Mouse (Mus musculus) heart, postnatal 25 days (tissue): ENCODE measurements around the gene Mccc2. TPM values are rescaled to one million over a fixed set of nuclear protein-coding genes. Genes with fewer than 3 reads are reported as not detected.

Source experiments
- DNase-seq: peaks from one replicate; pipeline ENCODE4 v3.0.0; 2022; ENCODE audit warnings: low spot score
- intact Hi-C: fragments of 180-260 bp; cut with DNase I; formaldehyde crosslinking; loops from one replicate; pipeline ENCODE4 v1.15.1; 2025
- total RNA-seq, 2 experiments: library from RNA; stranded (reverse); gene quantifications; 2 replicates each; pipeline ENCODE4 v1.2.3; 2021

Gene Mccc2
- total RNA-seq, 2 experiments from 2014 or later: 84.3 to 89.5 TPM

GRCm38 (mm10) chr13:99943525-99943924 lies 71.9 kb downstream of the Mccc2 start:
- intact Hi-C loops: no loop called here
- no peak for DNase-seq

DNA sequence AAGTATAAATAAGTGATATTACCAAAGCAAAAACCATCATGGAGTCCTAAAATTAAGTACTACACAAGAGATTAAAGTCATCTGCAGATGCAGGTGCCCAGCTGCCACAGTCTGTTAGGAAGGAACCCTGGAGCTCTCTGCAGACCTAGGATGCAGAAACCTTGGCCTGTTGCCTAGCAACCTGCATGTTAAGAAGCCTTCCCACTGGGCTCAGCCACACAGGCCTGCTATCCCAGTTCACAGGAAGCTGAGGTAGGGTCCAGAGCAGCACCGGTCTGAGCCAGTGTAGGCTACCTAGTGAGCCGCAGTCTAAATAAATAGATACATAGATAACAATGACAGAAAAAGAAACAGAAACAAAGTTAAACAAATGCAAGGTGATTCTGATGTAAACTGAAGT lies 74.8 kb downstream of the Mccc2 start:
- no peak for DNase-seq
- intact Hi-C loops: no loop called here

GRCm38 (mm10) chr13:99939320-99939671 lies 76.1 kb downstream of the Mccc2 start:
- intact Hi-C loops: no loop called here
- no peak for DNase-seq

GRCm38 (mm10) chr13:99938606-99939319 lies 76.7 kb downstream of the Mccc2 start:
- intact Hi-C loops: no loop called here
- DNase-seq: no peak

DNA sequence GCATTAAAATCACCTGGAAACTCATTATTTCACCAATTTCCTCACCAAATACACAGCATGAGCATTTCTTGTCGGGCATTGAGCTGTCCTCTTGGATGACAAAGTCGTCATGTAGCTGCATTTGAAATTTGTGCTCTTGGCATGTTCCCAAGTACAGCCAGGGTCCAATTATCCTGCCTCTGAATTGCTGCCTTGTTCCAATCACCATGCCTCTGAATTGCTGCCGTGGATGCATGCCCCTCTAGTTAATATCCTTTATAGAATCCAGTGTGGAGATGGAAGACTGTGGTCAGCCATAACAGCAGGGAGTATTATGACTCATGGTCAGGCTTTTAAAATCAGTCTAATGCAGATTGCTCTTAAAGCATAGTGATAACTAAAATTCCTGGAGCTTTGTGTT lies 77.7 kb downstream of the Mccc2 start:
- intact Hi-C loops: no loop called here
- DNase-seq: no peak

GRCm38 (mm10) chr13:99932406-99932805 lies 83.0 kb downstream of the Mccc2 start:
- no peak for DNase-seq
- intact Hi-C loops: no loop called here

GRCm38 (mm10) chr13:99931502-99931901 lies 83.9 kb downstream of the Mccc2 start:
- no peak for DNase-seq
- intact Hi-C loops: no loop called here

DNA sequence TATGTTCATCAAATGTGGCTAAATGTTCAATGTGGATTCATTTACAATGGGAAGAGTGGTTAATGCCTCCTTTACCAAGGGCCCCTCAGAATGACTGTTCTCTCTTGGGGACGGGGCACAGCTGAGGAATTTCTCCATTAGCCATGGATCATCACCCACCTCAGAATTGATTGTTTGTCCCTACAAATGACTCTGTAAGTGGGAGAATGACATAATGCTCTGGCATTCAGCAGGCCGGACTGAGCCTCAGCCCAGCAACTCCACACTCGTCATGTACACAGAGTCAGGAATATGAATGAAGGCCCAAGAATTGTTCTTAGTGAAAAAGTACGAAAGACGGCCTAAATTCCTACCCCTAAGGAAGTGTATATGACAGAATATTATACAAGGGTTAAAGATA lies 89.2 kb downstream of the Mccc2 start:
- DNase-seq: no peak
- intact Hi-C loops: no loop called here

DNA sequence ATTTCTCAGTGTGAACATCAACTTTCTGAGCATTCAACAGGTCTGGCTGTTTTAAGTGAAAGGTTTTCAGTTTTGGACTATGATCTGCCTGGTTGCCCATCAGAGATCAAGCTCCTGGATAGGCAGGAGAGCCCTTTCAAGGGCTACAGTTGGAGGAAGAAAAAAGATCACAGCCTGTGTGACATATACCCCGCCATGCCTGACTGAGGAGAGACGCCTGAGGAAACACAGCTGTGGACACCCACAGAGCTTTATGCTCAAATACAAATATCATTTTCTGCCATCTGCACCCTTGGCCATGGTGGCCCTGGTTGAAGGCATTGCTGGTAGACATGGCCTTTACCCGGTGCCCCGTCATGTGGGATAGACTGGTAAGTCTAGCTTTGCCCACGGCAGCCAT lies 99.8 kb downstream of the Mccc2 start:
- no peak for DNase-seq
- intact Hi-C loops: no loop called here

- intact Hi-C loops: no loop called here
- DNase-seq: no peak
These were observed 114.5 kb downstream of the Mccc2 start, which contains the start of gene Cartpt for GRCm38 (mm10) chr13:99900965-99901364. Gene Cartpt (minus strand): TSS chr13:99901091.

DNA sequence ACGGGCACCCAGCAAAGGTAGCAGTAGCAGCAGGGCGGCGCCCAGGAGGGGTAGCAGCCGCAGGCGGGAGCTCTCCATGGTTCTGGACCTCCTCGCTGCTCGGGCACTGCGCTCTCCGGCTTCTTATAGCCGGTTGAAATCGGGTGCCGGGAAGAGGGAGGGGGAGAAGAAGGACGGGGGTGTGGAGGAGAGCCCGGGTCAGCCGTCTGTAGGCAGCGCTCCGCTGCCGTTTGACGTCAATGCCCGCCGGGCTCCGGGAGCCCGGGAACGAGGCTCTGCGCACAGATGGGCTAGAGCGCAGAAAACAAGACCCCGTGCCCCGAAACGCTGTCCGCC lies 114.9 kb downstream of the Mccc2 start:
- intact Hi-C loops: no loop called here
- DNase-seq: no peak

DNA sequence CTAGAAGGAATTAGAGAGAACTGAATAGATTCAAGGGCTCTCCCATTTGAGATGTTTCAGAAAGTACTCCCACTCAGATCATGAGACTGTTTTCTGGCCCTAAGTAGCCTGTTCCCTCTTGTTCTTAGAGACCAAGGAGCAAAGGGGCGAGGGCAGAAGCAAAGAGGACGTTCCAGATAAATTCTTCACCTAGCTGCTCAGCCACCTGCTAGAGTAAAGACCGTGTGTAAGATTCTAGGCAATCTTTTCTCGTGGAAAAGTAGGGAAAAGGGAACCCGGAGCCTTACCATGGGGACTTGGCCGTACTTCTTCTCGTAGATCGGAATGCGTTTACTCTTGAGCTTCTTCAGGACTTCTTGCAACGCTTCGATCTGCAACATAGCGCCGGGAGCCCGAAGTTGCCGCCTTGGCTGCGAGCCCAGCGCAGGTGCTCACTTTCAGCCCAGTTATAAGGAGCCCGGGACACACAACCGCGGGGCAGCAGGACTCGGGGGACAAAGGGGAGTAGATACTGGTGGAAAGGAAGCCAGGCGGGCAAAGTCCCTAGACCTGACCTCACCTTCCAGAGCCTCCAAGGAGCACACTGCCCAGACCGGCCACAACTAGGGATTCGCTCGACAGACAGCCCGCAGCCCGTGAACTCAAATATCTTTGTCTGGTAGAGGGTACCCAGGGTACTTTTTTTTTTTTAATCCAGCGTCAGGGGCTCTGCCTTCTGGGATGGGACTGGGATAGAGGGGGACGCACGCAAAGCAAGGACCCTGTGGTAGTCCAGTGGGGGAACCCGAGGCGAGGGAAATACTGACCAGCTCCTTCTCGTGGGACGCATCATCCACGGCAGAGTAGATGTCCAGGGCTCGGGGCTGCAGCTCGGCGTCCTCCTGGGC lies 115.5 kb downstream of the Mccc2 start:
- intact Hi-C loops: no loop called here
- no peak for DNase-seq

DNA sequence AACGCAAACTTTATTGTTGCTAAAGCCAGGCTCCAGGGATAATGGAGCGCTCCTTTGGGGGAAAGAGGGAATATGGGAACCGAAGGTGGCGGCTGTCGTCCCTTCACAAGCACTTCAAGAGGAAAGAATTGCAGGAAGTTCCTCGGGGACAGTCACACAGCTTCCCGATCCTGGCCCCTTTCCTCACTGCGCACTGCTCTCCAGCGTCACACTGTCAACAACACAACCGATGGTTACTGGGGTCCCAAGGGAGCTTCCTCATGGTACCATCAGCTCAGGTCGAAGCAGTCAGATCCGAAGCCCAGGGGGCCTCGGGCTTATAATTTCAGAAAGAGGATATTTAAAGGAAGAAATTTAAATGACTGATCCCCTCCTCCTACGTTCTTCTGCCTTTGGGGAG lies 116.6 kb downstream of the Mccc2 start:
- intact Hi-C loops: no loop called here
- no peak for DNase-seq

Other genes with a start within 250 kb of the Mccc2 start
- gene Cartpt, start 114.5 kb downstream of the Mccc2 start, total RNA-seq: not detected
- 10 to 100 TPM; 25.3 to 29.3 TPM for gene Bdp1, start 88.4 kb upstream of the Mccc2 start, total RNA-seq
- gene Serf1, start 92.4 kb upstream of the Mccc2 start, total RNA-seq: 1 to 10 TPM; 5.6 to 6.7 TPM
- gene Smn1, start 109.2 kb upstream of the Mccc2 start, total RNA-seq: 10 to 100 TPM; 13.5 to 16.0 TPM
- gene Naip2, start 186.5 kb upstream of the Mccc2 start, total RNA-seq: under 1 TPM; 0.48 to 0.49 TPM
- under 1 TPM; 0.25 to 0.34 TPM for gene Naip5, start 230.7 kb upstream of the Mccc2 start, total RNA-seq